Mouse (Mus musculus): ENCODE data around the gene Aftph.

- no peak for TF ChIP-seq CTCF (IDR thresholded peaks at IDR 0.05)
- no peak for TF ChIP-seq EP300 (IDR thresholded peaks at IDR 0.05)
These were observed 29.2 kb downstream of the Aftph start for GRCm38 (mm10) chr11:20712068-20712671.
